Mouse (Mus musculus): Measurements from ENCODE around the gene Olfr890. TPM values are rescaled to one million over a fixed set of nuclear protein-coding genes. Genes with fewer than 3 reads are reported as not detected.
"Not testable (repeated sequence)": the region's sequence is repeated elsewhere in the genome, so short reads cannot be mapped to it uniquely, and the experiment has no call there.

Gene Olfr890
- total RNA-seq (2021): not detected
- long read RNA-seq, experiment 1: 0 reads
- long read RNA-seq, experiment 2: 0 reads

DNA sequence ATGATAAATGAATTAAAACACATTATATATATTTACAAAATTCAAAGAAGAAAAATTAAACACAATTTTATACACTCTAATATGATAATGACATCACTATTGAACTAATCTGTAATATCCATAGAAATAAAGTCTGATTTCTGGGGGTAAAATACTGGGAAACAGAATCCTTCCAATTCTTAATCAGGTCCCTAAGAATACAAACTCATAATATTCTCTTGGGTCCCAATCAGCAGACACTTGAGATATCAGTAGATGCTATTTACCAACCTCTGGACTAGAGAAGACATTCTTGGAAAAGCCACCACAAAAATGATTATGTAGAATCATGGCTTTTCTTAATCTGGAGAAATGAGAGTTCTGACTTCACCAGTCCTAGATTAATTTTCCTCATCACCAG lies at the start of gene Olfr890:
TSS of gene Olfr890 (plus strand) at position 301 of the 400 bp plus-strand sequence.
- DNase-seq (ENCODE audit: low spot score in 2 of 2): no peak

DNA sequence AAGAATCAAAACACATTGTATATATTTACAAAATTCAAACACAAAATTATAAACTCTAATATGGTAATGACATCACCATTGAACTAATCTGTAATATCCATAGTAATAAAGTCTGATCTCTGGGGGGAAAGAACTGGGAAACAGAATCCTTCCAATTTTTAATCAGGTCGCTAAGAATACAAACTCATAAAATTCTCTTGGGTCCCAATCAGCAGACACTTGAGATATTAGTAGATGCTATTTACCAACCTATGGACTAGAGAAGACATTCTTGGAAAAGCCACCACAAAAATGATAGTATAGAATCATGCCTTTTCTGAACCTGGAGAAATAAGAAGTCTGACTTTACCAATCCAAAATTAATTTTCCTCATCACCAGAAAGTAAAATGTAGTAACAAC lies 34.5 kb upstream of the Olfr890 start, which contains the start of gene Olfr888:
TSS of gene Olfr888 (plus strand) at position 301 of the 400 bp plus-strand sequence.
- DNase-seq (ENCODE audit: low spot score in 2 of 2): no peak

DNA sequence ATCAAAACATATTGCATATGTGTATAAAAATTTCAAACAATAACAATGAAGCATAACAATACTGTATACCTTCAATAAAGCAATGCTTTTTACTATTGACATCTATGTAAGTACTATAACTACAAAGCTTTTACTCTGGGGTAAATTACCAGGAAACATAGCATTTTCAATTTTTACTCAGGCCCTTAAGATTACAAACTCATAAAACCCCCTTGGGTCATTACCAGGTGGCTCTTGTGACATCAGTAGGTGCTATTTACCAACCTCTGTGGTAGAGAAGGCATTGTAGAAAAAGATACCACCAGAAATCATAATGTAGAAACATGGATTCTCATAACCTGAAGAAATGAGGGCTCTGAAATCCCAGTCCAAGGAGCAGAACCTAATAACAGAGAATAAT lies 27.4 kb upstream of the Olfr890 start, which contains the start of gene Olfr889:
TSS of gene Olfr889 (plus strand) at position 301 of the 400 bp plus-strand sequence.
- no peak for DNase-seq (ENCODE audit: low spot score in 2 of 2)

DNA sequence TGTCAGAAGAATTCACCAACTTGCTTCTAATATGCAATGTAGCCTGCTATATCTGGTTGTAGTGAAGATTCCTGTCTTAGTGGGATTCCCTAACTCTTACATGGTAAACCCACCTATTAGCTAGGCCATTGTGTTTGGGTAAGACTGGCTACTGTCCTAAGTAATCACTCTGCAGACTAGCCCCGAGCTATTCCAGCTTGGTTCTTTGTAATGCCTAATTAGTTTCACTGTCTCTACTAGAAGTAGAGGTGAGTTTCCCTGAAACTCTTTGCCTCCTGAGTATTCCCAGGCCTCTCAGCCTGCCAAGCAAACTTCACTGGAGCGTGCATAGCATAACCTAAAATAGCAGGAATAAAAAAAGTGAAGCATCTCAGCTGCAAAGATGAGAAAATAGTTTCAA lies 26.0 kb downstream of the Olfr890 start:
- not testable (repeated sequence) for DNase-seq (ENCODE audit: low spot score in 2 of 2)

DNA sequence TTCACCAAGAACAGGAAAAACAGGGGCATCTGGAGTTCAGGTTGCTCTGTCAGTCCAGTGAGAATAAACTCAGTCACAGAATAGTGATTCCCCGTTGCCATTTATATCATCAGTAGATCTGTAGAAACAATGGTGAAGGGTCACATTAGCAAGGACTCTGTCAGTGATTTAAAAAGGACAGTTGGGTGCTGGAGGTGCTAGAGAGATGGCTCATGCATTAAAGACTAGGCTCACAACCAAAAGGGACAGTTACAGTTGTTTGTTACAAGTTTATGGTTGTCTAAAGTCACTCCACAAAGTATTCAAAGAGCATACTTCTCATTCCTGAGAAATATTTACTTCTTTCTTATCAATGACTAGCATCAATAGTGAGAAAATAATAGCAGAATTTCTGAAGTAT lies 38.4 kb downstream of the Olfr890 start, which contains the start of gene Olfr891:
TSS of gene Olfr891 (minus strand) at position 101 of the 400 bp plus-strand sequence.
- no peak for DNase-seq (ENCODE audit: low spot score in 2 of 2)

Other genes with a start within 250 kb of the Olfr890 start
- gene Olfr145, start 245.8 kb upstream of the Olfr890 start, total RNA-seq (2021): not detected
- gene Olfr878, start 224.7 kb upstream of the Olfr890 start, total RNA-seq (2021): under 1 TPM in 1 of 2 experiments, not detected in 1; 0.09 TPM
- not detected for gene Olfr881, start 150.7 kb upstream of the Olfr890 start, total RNA-seq (2021)
- not detected for gene Olfr883, start 116.7 kb upstream of the Olfr890 start, total RNA-seq (2021)
- not detected for gene Olfr884, start 96.0 kb upstream of the Olfr890 start, total RNA-seq (2021)
- gene Olfr885, start 81.2 kb upstream of the Olfr890 start, total RNA-seq (2021): not detected
- not detected for gene Olfr887, start 58.4 kb upstream of the Olfr890 start, total RNA-seq (2021)
- not detected for gene Olfr888, start 34.4 kb upstream of the Olfr890 start, total RNA-seq (2021)
- not detected for gene Olfr889, start 27.3 kb upstream of the Olfr890 start, total RNA-seq (2021)
- not detected for gene Olfr891, start 38.3 kb downstream of the Olfr890 start, total RNA-seq (2021)
- not detected for gene Olfr893, start 65.8 kb downstream of the Olfr890 start, total RNA-seq (2021)
- not detected for gene Olfr894, start 75.5 kb downstream of the Olfr890 start, total RNA-seq (2021)
- gene Olfr143, start 110.3 kb downstream of the Olfr890 start, total RNA-seq (2021): not detected
- gene Olfr895, start 125.3 kb downstream of the Olfr890 start, total RNA-seq (2021): not detected
- not detected for gene Olfr896-ps1, start 148.6 kb downstream of the Olfr890 start, total RNA-seq (2021)
- gene Olfr25, start 186.5 kb downstream of the Olfr890 start, total RNA-seq (2021): not detected
- not detected for gene Olfr898, start 205.9 kb downstream of the Olfr890 start, total RNA-seq (2021)
- gene Olfr250, start 224.4 kb downstream of the Olfr890 start, total RNA-seq (2021): not detected
- gene Olfr251, start 234.6 kb downstream of the Olfr890 start, total RNA-seq (2021): not detected

Data from left cerebral cortex, adult 18-20 months (tissue).